Mouse (Mus musculus) ovary, postnatal 10 days (tissue): ENCODE data around the gene Foxn1.

Experiments used
- DNase-seq: peaks from one replicate; pipeline ENCODE4 v3.0.0; 2022; ENCODE audit warnings: low spot score

Gene Foxn1

GRCm38 (mm10) chr11:78327634-78328511, 58.5 kb downstream of the Foxn1 start, which contains the start of gene Pigs:
Gene Pigs (plus strand): TSS chr11:78328415.
- DNase-seq = peak; percentile 77

- DNase-seq = no peak
Observed at GRCm38 (mm10) chr11:78327215-78327614, 59.1 kb downstream of the Foxn1 start.

- DNase-seq = no peak
Observed at GRCm38 (mm10) chr11:78324965-78325364, 61.4 kb downstream of the Foxn1 start.

- DNase-seq = no peak
Observed at GRCm38 (mm10) chr11:78324000-78324785, 62.2 kb downstream of the Foxn1 start.

GRCm38 (mm10) chr11:78322860-78323259, 63.5 kb downstream of the Foxn1 start, which contains the start of gene Aldoc:
Gene Aldoc (plus strand): TSS chr11:78322968.
- no peak for DNase-seq

- DNase-seq = no peak
Observed at GRCm38 (mm10) chr11:78322076-78322831, 64.1 kb downstream of the Foxn1 start.

- no peak for DNase-seq
Observed at GRCm38 (mm10) chr11:78318411-78318810, 67.9 kb downstream of the Foxn1 start.

- DNase-seq = no peak
Observed at GRCm38 (mm10) chr11:78313662-78314061, 72.7 kb downstream of the Foxn1 start.

GRCm38 (mm10) chr11:78310861-78311511, 75.4 kb downstream of the Foxn1 start:
- DNase-seq = no peak
